Mouse (Mus musculus): ENCODE data around the gene Fbln2. TPM values are rescaled to one million over a fixed set of nuclear protein-coding genes. Genes with fewer than 3 reads are reported as not detected.
A peak's percentile ranks its signal among the peaks of the same experiment; 100 is the strongest.

Fbln2 gene
- polyA plus RNA-seq, 1 experiment from 2014 or later = 22.9 TPM

- Histone ChIP-seq H3K27me3 (ENCODE audit: insufficient read depth, low read length) (no peaks in the 10 kb centered on the region), H3K4me2 (no peak overlapping the region), H3K4me3 (ENCODE audit: low read depth, low read length) (no peak overlapping the region), H3K9me3 (ENCODE audit: low read depth, low read length) (no peaks in the 10 kb centered on the region), H3K27ac (ENCODE audit: low read depth) (no peak overlapping the region), H3K36me3 (ENCODE audit: insufficient read depth) (no peaks in the 10 kb centered on the region), H3K9ac (no peak overlapping the region), H3K4me1 (ENCODE audit: insufficient read depth) (no peaks in the 10 kb centered on the region)
- ATAC-seq (ENCODE audit: insufficient read depth) (no peak), DNase-seq (no peak)
- TF ChIP-seq CTCF (IDR thresholded peaks at IDR 0.05; ENCODE audit: low read depth) = no peak
- 50% methylated on average over 2 of the region's 2 CpGs for WGBS
Measured at GRCm38 (mm10) chr6:91183980-91184379, 28.3 kb upstream of the Fbln2 start.

- H3K9me3 ChIP-seq (ENCODE audit: low read depth, low read length) = no peaks in the 10 kb centered on the region
- WGBS = 62% methylated on average over 3 of the region's 3 CpGs
- H3K36me3 ChIP-seq (ENCODE audit: insufficient read depth) = no peaks in the 10 kb centered on the region
- no peak overlapping the region for H3K4me3 ChIP-seq (ENCODE audit: low read depth, low read length)
- no peaks in the 10 kb centered on the region for H3K4me1 ChIP-seq (ENCODE audit: insufficient read depth)
- H3K4me2 ChIP-seq = no peak overlapping the region
- TF ChIP-seq CTCF (IDR thresholded peaks at IDR 0.05; ENCODE audit: low read depth) = no peak
- H3K27ac ChIP-seq (ENCODE audit: low read depth) = no peak overlapping the region
- H3K9ac ChIP-seq = no peak overlapping the region
- H3K27me3 ChIP-seq (ENCODE audit: insufficient read depth, low read length) = no peaks in the 10 kb centered on the region
- DNase-seq = no peak
- ATAC-seq (ENCODE audit: insufficient read depth) = no peak
Measured at GRCm38 (mm10) chr6:91184776-91185175, 27.5 kb upstream of the Fbln2 start.

DNA sequence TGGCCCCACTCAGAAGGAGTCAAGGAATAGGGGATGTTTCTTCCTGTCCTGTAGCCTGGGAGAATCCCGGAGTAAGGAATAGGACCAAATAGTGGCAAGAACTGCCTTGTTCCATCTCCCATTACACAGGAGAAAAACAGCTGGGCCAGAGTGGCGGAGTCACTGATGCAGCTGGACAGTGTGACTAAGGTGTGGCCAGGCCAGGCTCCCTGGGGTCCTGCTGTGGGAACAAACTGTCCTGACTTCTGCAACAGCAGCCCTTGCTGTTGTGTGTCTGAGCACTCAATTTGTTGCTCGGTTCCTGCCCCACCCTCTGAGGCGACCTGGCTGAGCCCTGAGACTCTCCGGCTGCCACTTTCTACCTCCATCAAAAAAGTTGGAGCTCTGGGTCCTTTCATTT is 26.8 kb upstream of the Fbln2 start:
- no peak overlapping the region for H3K9ac ChIP-seq
- H3K4me3 ChIP-seq (ENCODE audit: low read depth, low read length) = no peak overlapping the region
- no peak for TF ChIP-seq CTCF (IDR thresholded peaks at IDR 0.05; ENCODE audit: low read depth)
- no peaks in the 10 kb centered on the region for H3K9me3 ChIP-seq (ENCODE audit: low read depth, low read length)
- no peak overlapping the region for H3K27ac ChIP-seq (ENCODE audit: low read depth)
- H3K4me2 ChIP-seq = no peak overlapping the region
- WGBS = 70% methylated on average over 5 of the region's 5 CpGs
- H3K27me3 ChIP-seq (ENCODE audit: insufficient read depth, low read length) = no peaks in the 10 kb centered on the region
- DNase-seq = no peak
- no peak for ATAC-seq (ENCODE audit: insufficient read depth)
- no peaks in the 10 kb centered on the region for H3K36me3 ChIP-seq (ENCODE audit: insufficient read depth)
- H3K4me1 ChIP-seq (ENCODE audit: insufficient read depth) = no peaks in the 10 kb centered on the region

GRCm38 (mm10) chr6:91186161-91186931 is 25.9 kb upstream of the Fbln2 start:
- Histone ChIP-seq H3K27me3 (ENCODE audit: insufficient read depth, low read length) (no peaks in the 10 kb centered on the region), H3K4me1 (ENCODE audit: insufficient read depth) (no peaks in the 10 kb centered on the region), H3K36me3 (ENCODE audit: insufficient read depth) (no peaks in the 10 kb centered on the region), H3K4me2 (no peak overlapping the region), H3K9me3 (ENCODE audit: low read depth, low read length) (no peaks in the 10 kb centered on the region), H3K27ac (ENCODE audit: low read depth) (no peak overlapping the region), H3K4me3 (ENCODE audit: low read depth, low read length) (no peak overlapping the region), H3K9ac (no peak overlapping the region)
- DNase-seq (no peak), ATAC-seq (ENCODE audit: insufficient read depth) (no peak)
- peak; percentile 69 for TF ChIP-seq CTCF (IDR thresholded peaks at IDR 0.05; ENCODE audit: low read depth)
- WGBS = 54% methylated on average over 4 of the region's 4 CpGs

GRCm38 (mm10) chr6:91186934-91187333 is 25.3 kb upstream of the Fbln2 start:
- WGBS = 66% methylated on average over 6 of the region's 6 CpGs
- Histone ChIP-seq H3K36me3 (ENCODE audit: insufficient read depth) (no peaks in the 10 kb centered on the region), H3K27ac (ENCODE audit: low read depth) (no peak overlapping the region), H3K4me3 (ENCODE audit: low read depth, low read length) (no peak overlapping the region), H3K4me2 (no peak overlapping the region), H3K27me3 (ENCODE audit: insufficient read depth, low read length) (no peaks in the 10 kb centered on the region), H3K4me1 (ENCODE audit: insufficient read depth) (no peaks in the 10 kb centered on the region), H3K9ac (no peak overlapping the region), H3K9me3 (ENCODE audit: low read depth, low read length) (no peaks in the 10 kb centered on the region)
- DNase-seq (no peak), ATAC-seq (ENCODE audit: insufficient read depth) (no peak)
- TF ChIP-seq CTCF (IDR thresholded peaks at IDR 0.05; ENCODE audit: low read depth) = no peak

DNA sequence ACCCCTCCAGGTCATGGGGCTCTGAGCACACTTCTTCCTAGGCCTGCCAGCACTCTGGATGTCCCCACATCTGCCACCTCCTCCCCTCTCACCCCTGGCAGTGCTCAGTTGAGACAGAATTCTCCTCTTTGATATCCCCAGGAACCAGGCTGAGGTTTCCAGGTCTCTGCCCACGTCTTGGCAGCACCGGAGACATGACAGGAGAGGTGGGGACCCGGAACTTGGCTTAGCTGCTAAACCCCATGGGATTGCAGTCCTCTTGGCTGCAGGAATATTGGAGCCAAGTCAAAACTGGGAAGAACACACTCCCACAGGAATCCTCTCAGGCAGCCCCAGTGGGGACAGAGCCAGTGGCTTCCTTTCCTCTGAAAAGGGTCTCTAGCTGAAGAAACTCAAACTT is 24.4 kb upstream of the Fbln2 start:
- Histone ChIP-seq H3K27ac (ENCODE audit: low read depth) (no peak overlapping the region), H3K9ac (no peak overlapping the region), H3K4me2 (no peak overlapping the region), H3K4me1 (ENCODE audit: insufficient read depth) (no peaks in the 10 kb centered on the region), H3K36me3 (ENCODE audit: insufficient read depth) (no peaks in the 10 kb centered on the region), H3K4me3 (ENCODE audit: low read depth, low read length) (no peak overlapping the region), H3K27me3 (ENCODE audit: insufficient read depth, low read length) (no peaks in the 10 kb centered on the region), H3K9me3 (ENCODE audit: low read depth, low read length) (no peaks in the 10 kb centered on the region)
- ATAC-seq (ENCODE audit: insufficient read depth) (no peak), DNase-seq (no peak)
- no peak for TF ChIP-seq CTCF (IDR thresholded peaks at IDR 0.05; ENCODE audit: low read depth)
- WGBS = 57% methylated on average over 3 of the region's 3 CpGs

- no peak overlapping the region for H3K9ac ChIP-seq
- H3K27me3 ChIP-seq (ENCODE audit: insufficient read depth, low read length) = no peaks in the 10 kb centered on the region
- no peak for DNase-seq
- no peaks in the 10 kb centered on the region for H3K9me3 ChIP-seq (ENCODE audit: low read depth, low read length)
- ATAC-seq (ENCODE audit: insufficient read depth) = no peak
- no peak overlapping the region for H3K4me2 ChIP-seq
- TF ChIP-seq CTCF (IDR thresholded peaks at IDR 0.05; ENCODE audit: low read depth) = no peak
- no peak overlapping the region for H3K4me3 ChIP-seq (ENCODE audit: low read depth, low read length)
- no peaks in the 10 kb centered on the region for H3K4me1 ChIP-seq (ENCODE audit: insufficient read depth)
- no peaks in the 10 kb centered on the region for H3K36me3 ChIP-seq (ENCODE audit: insufficient read depth)
- H3K27ac ChIP-seq (ENCODE audit: low read depth) = no peak overlapping the region
- WGBS = 85% methylated on average over 6 of the region's 6 CpGs
Measured at GRCm38 (mm10) chr6:91189971-91190370, 22.3 kb upstream of the Fbln2 start.

Data from lung, embryonic 14.5 days (tissue).